Mouse (Mus musculus): ENCODE measurements around the gene Ccl27a.

DNA sequence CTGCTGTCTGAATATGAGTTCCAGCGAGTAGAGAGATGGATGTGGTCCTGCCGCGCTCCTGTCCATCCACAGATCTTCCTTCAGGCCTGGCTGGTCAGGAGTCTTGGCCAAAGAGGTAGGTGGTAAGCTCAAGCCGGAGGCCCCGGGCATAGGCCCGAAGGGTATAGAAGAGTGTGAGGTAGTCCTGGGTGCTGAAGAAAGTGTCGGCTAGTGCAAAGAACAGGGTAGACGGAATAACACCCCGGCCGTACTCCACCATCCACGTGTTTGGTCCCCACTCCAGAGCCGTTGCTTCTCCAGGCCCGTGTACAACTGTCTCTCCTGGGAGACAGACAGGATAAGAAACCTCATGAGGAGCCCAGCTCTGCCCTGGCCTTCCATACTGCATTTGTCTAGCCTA lies 34.8 kb downstream of the Ccl27a start:
- TF ChIP-seq POLR2A (IDR thresholded peaks at IDR 0.05; ENCODE audit: control insufficient read depth, low read depth, low read length), result no peak
- TF ChIP-seq CTCF (IDR thresholded peaks at IDR 0.05; ENCODE audit: control insufficient read depth, insufficient read depth, insufficient replicate concordance, low read depth, low read length), result no peak
